Mouse (Mus musculus) monocyte, adult 2 months (primary cell): Measurements from ENCODE around the gene Atp6v1f.

Source experiments
- DNase-seq, 2 experiments: peaks; one replicate each; pipeline ENCODE4 v3.0.0; 2022; ENCODE audit warnings: low spot score in 2 of 2, low read depth in 1 of 2

Gene Atp6v1f

DNA sequence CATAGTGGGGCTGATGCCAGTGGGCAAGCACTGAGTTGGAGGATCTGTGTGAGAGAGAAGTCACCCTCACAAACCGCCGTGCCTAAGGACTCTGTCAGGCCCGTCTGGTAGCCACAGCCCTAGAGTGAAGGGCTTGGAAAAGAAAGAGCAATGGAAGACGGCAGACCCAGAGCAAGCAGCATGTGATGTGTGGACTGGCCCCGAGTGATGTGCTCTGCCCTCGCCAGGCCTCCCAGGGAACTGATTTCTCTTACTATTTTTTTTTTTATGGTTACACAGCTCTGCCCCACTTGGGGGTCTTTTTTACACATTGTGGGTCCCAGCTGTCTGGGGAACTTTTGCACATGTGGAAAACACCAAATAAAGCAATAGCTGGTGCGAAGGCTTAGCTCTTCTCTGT is 6.0 kb upstream of the Atp6v1f start:
- no peak for DNase-seq

DNA sequence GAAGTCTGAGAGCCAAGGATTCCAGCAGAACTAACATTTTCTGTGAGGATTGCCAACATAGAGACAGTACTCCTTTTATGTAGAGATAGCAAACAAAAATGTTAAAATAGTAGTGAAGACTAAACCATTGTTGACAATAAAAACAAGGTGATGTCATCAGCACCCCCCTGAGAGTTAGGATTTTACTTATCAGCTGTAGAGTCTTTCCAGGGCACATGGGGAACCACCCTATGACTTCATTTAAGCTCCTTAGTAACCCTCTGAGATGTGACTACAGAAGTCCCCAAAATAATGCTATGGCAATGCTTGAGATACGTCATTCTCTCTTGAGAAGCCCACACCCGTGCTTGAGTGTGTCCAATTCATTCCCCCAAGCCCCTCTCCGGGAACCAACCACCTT is 4.1 kb upstream of the Atp6v1f start:
- no peak for DNase-seq

- no peak for DNase-seq
Measured at GRCm38 (mm10) chr6:29468851-29469250, 1.3 kb downstream of the Atp6v1f start.

- no peak for DNase-seq
Measured at GRCm38 (mm10) chr6:29471137-29471536, 3.6 kb downstream of the Atp6v1f start, which contains the start of gene Atp6v1fnb. Atp6v1fnb (plus strand) TSS chr6:29471437.

GRCm38 (mm10) chr6:29473941-29474691 is 6.6 kb downstream of the Atp6v1f start:
- DNase-seq, result peak; percentile 12 to 23

- DNase-seq, result no peak
Measured at GRCm38 (mm10) chr6:29474736-29475135, 7.2 kb downstream of the Atp6v1f start.

GRCm38 (mm10) chr6:29482691-29483090 is 15.2 kb downstream of the Atp6v1f start:
- DNase-seq, result no peak

DNA sequence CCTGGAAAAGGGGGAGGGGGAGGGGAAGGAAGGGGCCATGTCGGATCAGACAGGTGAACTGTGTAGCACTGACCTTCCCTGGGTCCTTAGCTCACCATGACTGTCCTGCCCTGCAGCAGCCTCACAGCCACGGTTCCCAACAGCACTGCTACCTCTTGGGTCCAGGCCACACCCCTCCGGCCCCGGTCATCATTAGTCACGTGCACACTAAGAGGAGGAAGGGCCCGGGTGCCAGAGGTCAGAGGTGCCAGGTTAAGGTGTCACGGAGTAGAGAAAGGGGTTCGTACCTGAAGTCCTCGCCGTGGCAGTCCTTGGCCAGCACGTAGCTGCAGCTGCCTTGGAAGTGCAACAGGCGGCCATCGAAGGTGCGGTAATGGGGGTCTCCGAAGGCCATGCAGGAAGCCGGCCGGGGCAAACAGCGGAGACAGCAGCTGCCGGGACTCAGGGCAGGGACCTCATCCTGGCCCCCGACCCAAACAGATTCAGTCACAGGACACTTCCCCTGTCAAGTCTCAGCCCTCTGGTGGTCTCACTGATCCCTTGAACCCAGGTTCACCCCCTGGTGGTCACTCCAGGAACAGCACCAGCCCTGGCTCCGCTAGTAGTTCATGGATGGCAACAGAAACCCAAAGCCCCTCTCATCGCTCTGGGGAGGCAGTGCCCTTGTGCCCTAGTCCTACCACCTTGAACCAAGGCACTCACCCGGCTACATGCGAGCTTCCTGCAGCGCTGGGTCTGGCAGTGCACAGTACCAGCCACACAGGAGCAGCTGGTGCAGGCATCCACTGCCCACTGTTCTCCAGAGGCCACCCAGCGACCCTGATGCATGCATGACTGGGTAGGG is 17.4 kb downstream of the Atp6v1f start:
- peak in 1 of 2 experiments; percentile 29 for DNase-seq

GRCm38 (mm10) chr6:29485951-29486350 is 18.4 kb downstream of the Atp6v1f start:
- no peak for DNase-seq

DNA sequence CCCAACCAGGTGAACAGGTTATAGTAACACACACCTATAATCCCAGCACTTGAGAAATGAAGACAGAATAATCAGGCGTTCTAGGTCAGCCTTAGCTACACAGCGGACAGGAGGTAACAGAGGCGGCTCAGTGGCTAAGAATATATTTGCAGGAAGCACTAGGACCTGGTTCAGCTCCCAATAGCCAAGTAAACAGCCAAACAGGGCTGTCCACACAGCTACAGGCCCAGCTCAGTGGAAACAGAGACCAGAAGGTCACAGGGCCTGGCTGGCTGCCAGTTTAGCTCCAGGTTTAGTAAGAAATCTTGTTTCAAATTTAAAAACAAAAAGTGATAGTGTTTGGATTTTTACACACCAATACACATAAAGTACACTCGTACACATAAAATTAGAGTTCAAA is 26.6 kb downstream of the Atp6v1f start:
- no peak for DNase-seq

DNA sequence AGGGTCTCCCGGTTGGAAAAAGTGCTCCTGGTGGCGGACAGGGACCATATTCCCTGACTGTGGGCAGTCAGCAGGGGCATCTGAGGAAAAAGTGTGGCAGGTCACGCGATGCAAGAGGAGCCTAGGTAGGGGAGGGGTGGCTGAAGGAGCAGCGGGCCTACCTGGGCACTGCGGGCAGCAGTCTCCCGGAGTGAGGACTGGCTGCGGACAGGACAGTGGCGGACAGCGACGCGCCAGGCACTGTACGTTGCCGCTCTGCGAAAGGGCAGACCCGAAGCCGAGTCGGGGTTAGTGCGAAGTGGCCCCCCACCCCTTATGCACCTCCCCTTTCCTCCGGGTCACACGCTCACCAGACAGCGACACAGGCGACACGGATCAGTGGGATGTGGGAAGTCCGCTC is 28.8 kb downstream of the Atp6v1f start:
- DNase-seq, result no peak

- no peak for DNase-seq
Measured at GRCm38 (mm10) chr6:29497791-29498190, 30.3 kb downstream of the Atp6v1f start.

- no peak for DNase-seq
Measured at GRCm38 (mm10) chr6:29500177-29500576, 32.7 kb downstream of the Atp6v1f start.

DNA sequence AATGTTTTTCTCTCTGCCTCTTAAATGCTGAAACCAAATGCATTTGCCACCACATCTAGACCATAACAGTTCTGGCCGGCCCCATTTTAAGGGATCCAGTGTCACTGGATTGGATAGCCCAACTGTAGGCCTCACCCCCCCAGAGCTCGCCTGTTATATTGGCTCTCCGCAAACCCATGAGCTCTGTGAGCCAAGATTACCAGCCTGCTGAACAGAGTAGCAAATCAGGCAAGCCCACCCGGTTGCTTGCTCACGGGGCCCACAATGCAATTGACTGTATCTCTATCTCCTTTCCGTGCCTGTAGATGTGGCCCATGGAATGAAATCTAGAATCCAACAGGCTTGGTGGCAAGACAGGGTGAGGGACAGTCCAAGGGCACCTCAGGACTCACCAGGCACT is 33.3 kb downstream of the Atp6v1f start:
- no peak for DNase-seq

GRCm38 (mm10) chr6:29501599-29501998 is 34.1 kb downstream of the Atp6v1f start:
- no peak for DNase-seq

- no peak for DNase-seq
Measured at GRCm38 (mm10) chr6:29505493-29505892, 38.0 kb downstream of the Atp6v1f start.

GRCm38 (mm10) chr6:29506834-29507233 is 39.3 kb downstream of the Atp6v1f start:
- no peak for DNase-seq

GRCm38 (mm10) chr6:29507447-29508309 is 40.2 kb downstream of the Atp6v1f start, which contains the start of gene Kcp:
Kcp (minus strand) TSS chr6:29507952.
- no peak for DNase-seq

- DNase-seq, result no peak
Measured at GRCm38 (mm10) chr6:29509086-29509485, 41.6 kb downstream of the Atp6v1f start.

GRCm38 (mm10) chr6:29513284-29513683 is 45.8 kb downstream of the Atp6v1f start:
- DNase-seq, result no peak

- peak; percentile 67 to 81 for DNase-seq
Measured at GRCm38 (mm10) chr6:29517139-29517538, 49.6 kb downstream of the Atp6v1f start.
